Mouse (Mus musculus): Measurements from ENCODE around the gene Fxyd4.

Fxyd4 gene

GRCm38 (mm10) chr6:117937222-117937932, at the start of gene Fxyd4:
Gene Fxyd4, minus strand, starts transcription at chr6:117937692.
- DNase-seq (ENCODE audit: low read depth, low spot score), result no peak

GRCm38 (mm10) chr6:117987173-117987572, 49.7 kb upstream of the Fxyd4 start:
- no peak for DNase-seq (ENCODE audit: low read depth, low spot score)

DNA sequence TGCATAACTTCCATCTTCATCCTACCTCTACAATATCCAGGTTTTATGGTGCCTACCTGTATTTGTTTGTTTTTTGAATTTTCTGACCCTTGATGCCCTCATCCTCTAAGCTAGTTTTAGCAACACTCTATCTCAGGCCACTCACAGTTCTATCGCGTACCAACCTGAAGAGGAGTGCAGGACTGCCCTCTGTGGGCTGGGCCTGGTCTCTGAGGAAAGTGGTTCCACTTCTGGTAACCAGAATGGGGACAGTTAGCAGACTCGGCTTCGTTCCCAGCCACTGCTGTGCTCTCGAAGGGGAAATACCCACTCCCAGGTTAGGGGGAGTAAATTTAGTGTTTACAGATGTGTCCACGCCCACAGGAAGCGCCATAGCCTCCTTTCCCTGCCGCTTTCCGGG, 29.2 kb upstream of the Fxyd4 start:
- no peak for DNase-seq (ENCODE audit: low read depth, low spot score)

GRCm38 (mm10) chr6:117963201-117963600, 25.7 kb upstream of the Fxyd4 start:
- DNase-seq (ENCODE audit: low read depth, low spot score), result no peak

GRCm38 (mm10) chr6:117956851-117957501, 19.5 kb upstream of the Fxyd4 start:
- DNase-seq (ENCODE audit: low read depth, low spot score), result no peak

GRCm38 (mm10) chr6:117956161-117956560, 18.7 kb upstream of the Fxyd4 start:
- DNase-seq (ENCODE audit: low read depth, low spot score), result no peak

DNA sequence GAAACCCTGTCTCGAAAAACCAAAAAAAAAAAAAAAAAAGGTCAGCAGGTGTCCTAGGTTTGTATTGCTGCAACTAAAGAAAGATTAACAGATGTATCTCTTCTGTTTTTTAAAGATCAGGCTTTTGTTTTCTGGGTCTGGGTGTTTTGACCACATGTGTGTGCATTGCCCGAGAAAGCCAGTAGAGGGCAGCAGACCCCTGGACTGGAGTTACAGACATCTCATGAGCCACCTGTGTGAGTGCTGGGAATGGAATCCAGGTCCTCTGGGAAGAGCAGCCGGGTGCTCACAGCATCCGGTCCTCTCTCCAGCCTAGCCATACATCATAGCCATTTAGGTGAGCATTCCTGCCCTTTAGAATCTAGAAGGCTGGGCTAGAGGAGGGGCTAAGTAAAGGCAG, 14.8 kb upstream of the Fxyd4 start:
- DNase-seq (ENCODE audit: low read depth, low spot score), result no peak

GRCm38 (mm10) chr6:117943899-117944298, 6.4 kb upstream of the Fxyd4 start:
- no peak for DNase-seq (ENCODE audit: low read depth, low spot score)

DNA sequence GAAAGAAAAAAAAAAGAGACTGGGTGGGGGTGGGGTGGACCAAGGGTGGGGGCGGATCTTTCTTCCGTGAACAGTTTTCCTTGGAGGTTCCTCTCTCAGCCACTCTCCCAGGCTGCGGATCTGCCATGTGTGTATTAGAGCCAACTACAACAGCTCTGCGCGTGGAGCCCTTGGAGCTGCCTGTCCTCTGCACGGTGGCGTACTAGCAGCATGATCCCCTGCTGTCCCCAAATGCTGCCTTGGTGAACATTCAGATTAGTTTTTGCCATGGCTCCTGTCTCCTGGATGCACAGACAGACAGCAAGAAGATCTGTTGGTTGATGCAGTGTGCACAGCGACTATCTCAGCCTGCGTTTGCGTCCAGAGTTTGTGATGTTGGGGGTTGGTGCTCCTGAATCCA, 5.3 kb upstream of the Fxyd4 start:
- no peak for DNase-seq (ENCODE audit: low read depth, low spot score)

DNA sequence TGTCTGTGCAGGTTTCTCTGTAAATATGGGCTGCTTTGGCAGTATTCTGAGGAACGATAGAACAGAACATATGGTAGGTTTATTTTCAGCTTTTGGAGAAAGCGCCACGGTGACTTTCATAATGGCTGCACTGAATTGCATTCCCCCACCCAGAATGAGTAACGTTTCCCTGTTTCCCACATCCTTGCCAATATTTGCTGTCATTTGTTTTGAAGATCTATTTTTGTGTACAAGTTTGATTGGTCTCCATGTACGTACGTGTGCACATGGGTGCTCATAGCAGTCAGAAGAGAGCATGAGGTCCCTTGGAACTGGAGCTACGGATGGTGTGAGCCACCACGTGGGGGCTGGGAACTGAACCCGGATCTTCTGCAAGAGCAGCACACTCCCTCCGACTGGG, 1.5 kb upstream of the Fxyd4 start:
- no peak for DNase-seq (ENCODE audit: low read depth, low spot score)

- no peak for DNase-seq (ENCODE audit: low read depth, low spot score)
These were observed 1.5 kb downstream of the Fxyd4 start for GRCm38 (mm10) chr6:117935681-117936612.

- DNase-seq (ENCODE audit: low read depth, low spot score), result no peak
These were observed 3.2 kb downstream of the Fxyd4 start for GRCm38 (mm10) chr6:117934301-117934700.

DNA sequence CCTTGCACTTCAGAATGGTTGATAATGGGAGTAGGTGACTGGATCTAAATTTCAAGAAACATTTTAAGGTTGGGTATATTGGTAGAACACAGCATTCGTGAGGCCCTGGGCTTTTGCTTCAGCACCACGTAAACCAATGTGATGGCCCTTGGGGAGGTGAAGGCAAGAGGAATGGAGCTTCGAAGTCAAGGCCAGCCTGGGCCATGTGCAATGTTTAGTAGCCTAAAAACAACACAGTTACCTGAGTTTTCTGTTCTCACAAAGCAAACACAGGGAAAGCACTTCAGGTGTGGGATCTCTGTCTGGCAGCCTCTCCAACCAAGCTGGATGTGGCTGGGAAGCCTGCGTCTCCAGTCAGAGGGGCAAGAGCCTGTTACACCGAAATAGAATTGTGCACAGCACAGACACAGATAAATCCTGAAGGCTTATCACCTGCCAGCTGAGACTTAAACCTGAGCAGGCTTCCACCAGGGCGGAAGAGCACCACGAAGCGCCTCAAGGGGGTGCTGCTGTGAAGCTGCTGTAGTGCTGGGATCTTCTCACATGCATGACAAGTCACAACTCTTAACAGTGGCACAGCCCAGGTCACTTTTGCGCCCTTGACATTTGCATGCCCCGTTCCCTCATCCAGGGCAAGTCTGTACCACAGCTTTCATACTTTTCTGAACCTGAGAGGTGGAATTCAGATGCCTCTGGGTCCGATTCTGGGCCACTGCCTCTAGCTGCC, 5.0 kb downstream of the Fxyd4 start:
- DNase-seq (ENCODE audit: low read depth, low spot score), result no peak

- no peak for DNase-seq (ENCODE audit: low read depth, low spot score)
These were observed 7.4 kb downstream of the Fxyd4 start for GRCm38 (mm10) chr6:117929945-117930655.

DNA sequence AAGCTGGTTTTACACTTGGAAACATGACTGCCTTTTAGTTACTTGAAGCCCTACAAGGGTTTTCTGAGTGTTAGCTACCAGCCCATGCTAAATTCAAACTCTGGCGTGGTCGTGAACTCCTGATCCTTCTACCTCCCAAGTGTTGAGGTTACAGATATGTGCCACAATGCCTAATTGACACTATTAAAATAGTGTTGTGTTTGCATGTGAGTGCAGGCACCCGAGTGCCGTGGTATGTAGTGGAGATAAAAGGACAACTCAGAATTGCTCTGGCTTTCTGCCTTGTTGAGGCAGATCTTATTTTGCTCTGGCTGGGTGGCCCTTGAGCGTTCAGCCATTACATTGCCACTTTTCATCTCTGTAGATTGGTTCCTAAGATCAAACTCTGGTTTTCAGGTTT, 8.7 kb downstream of the Fxyd4 start:
- DNase-seq (ENCODE audit: low read depth, low spot score), result no peak

DNA sequence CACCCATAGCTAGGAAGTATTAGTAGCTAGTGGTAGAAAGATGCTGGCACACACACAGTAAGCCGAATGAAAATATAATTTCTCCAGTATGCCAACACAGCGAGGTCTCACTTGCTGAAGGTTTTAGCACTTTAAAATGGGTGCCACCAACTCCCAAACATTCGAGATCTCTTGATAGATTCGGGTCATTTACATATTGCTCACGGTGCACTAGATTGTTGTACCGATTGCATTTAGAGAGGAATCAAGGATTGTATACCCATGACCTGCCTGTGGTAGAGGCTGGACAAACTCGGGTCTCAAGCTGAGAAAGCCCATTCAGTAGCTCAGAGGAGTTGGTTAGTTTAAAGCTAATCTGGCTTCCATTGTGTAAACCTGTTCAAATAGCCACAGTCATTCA, 9.5 kb downstream of the Fxyd4 start:
- no peak for DNase-seq (ENCODE audit: low read depth, low spot score)

GRCm38 (mm10) chr6:117926871-117927491, 10.5 kb downstream of the Fxyd4 start:
- no peak for DNase-seq (ENCODE audit: low read depth, low spot score)

DNA sequence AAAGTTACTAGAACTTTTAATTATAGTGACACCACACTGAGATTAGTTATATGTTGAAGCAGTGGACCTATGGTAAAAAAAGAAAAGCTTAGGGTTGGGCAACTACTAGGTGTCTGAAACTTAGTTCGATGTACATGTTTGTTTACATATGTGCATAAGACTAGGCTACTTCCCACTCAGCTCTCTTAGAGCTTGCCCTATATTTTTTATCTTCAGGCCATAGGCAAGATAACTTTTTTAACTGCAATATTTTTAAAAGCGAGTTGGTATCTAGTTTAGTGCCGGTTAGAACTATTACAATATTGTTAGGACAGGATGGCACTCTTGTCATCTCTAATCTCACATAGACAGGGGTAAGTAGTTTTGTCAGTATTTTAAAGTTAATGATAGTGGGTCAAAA, 15.5 kb downstream of the Fxyd4 start:
- DNase-seq (ENCODE audit: low read depth, low spot score), result no peak

GRCm38 (mm10) chr6:117920659-117921640, 16.5 kb downstream of the Fxyd4 start:
- DNase-seq (ENCODE audit: low read depth, low spot score), result no peak
